Mouse (Mus musculus): ENCODE measurements around the gene Bpifa2. TPM values are rescaled to one million over a fixed set of nuclear protein-coding genes. Genes with fewer than 3 reads are reported as not detected.

Gene Bpifa2
- polyA plus RNA-seq, 1 experiment from 2014 or later, result not detected

Other genes starting within 250 kb of the Bpifa2 start
- 0.16 TPM in 1 of 2 replicates, not detected in the other for gene Efcab8, start 228.3 kb upstream of the Bpifa2 start, polyA plus RNA-seq (2015; fragmentation: Nextera tagmentation; extraction: Ambion mirVana)
- gene Sun5, start 137.2 kb upstream of the Bpifa2 start, polyA plus RNA-seq (2015; fragmentation: Nextera tagmentation; extraction: Ambion mirVana), result not detected in 2 replicates
- 0.26 TPM in 1 of 2 replicates, not detected in the other for gene Bpifb2, start 133.2 kb upstream of the Bpifa2 start, polyA plus RNA-seq (2015; fragmentation: Nextera tagmentation; extraction: Ambion mirVana)
- gene Bpifb6, start 107.9 kb upstream of the Bpifa2 start, polyA plus RNA-seq (2015; fragmentation: Nextera tagmentation; extraction: Ambion mirVana), result not detected in 2 replicates
- gene Bpifb3, start 90.0 kb upstream of the Bpifa2 start, polyA plus RNA-seq (2015; fragmentation: Nextera tagmentation; extraction: Ambion mirVana), result 0.11 TPM in 1 of 2 replicates, not detected in the other
- gene Bpifb4, start 70.1 kb upstream of the Bpifa2 start, polyA plus RNA-seq (2015; fragmentation: Nextera tagmentation; extraction: Ambion mirVana), result not detected in 2 replicates
- not detected in 2 replicates for gene Bpifa6, start 33.3 kb upstream of the Bpifa2 start, polyA plus RNA-seq (2015; fragmentation: Nextera tagmentation; extraction: Ambion mirVana)
- not detected in 2 replicates for gene Bpifa3, start 122.1 kb downstream of the Bpifa2 start, polyA plus RNA-seq (2015; fragmentation: Nextera tagmentation; extraction: Ambion mirVana)
- gene Bpifa1, start 134.6 kb downstream of the Bpifa2 start, polyA plus RNA-seq (2015; fragmentation: Nextera tagmentation; extraction: Ambion mirVana), result not detected in 2 replicates
- not detected in 2 replicates for gene Bpifa5, start 154.3 kb downstream of the Bpifa2 start, polyA plus RNA-seq (2015; fragmentation: Nextera tagmentation; extraction: Ambion mirVana)
- 0.88 and 1.0 TPM in 2 replicates for gene Bpifb1, start 182.6 kb downstream of the Bpifa2 start, polyA plus RNA-seq (2015; fragmentation: Nextera tagmentation; extraction: Ambion mirVana)
- gene Bpifb5, start 215.5 kb downstream of the Bpifa2 start, polyA plus RNA-seq (2015; fragmentation: Nextera tagmentation; extraction: Ambion mirVana), result 0.25 and 0.36 TPM in 2 replicates
- not detected in 2 replicates for gene Bpifb9a, start 249.6 kb downstream of the Bpifa2 start, polyA plus RNA-seq (2015; fragmentation: Nextera tagmentation; extraction: Ambion mirVana)

All from midbrain, embryonic 16.5 days (tissue).